Mouse (Mus musculus) E14TG2a.4 (cell line): ENCODE measurements around the gene Ndufa13.
A peak's percentile ranks its signal among the peaks of the same experiment; 100 is the strongest.

Experiments
- H3K27me3 ChIP-seq: 2 replicates; pipeline ENCODE4 v1.6.1; 2014; ENCODE audit warnings: low read length, control low read depth; ENCODE audit not compliant: insufficient read depth
- H3K36me3 ChIP-seq: 2 replicates; pipeline ENCODE4 v1.6.1; 2014; ENCODE audit warnings: low read length, control low read depth; ENCODE audit not compliant: insufficient read depth
- H3K4me1 ChIP-seq: replicated peaks from 2 replicates; pipeline ENCODE4 v1.6.1; 2014; ENCODE audit warnings: low read depth, low read length, control low read depth
- H3K4me3 ChIP-seq: replicated peaks from 2 replicates; pipeline ENCODE4 v1.5.1; 2014; ENCODE audit warnings: mild to moderate bottlenecking, low read length
- H3K9me3 ChIP-seq: 2 replicates; pipeline ENCODE4 v1.6.1; 2014; ENCODE audit warnings: low read length, control low read depth
- CTCF ChIP-seq: conservative IDR thresholded peaks from 2 replicates; pipeline ENCODE4 v1.5.1; 2014; ENCODE audit warnings: low read length
- NANOG ChIP-seq: IDR thresholded peaks from 2 replicates; pipeline ENCODE4 v1.6.1; 2014; ENCODE audit warnings: borderline replicate concordance, low read length, mixed read lengths
- POU5F1 ChIP-seq: IDR thresholded peaks from 2 replicates; pipeline ENCODE4 v1.6.1; 2014; ENCODE audit warnings: low read length, borderline replicate concordance

Gene Ndufa13

GRCm38 (mm10) chr8:69888902-69889301 is 13.5 kb downstream of the Ndufa13 start:
- H3K27me3 ChIP-seq = peaks cover 64% of the 10 kb centered on the region
- H3K4me1 ChIP-seq = peaks cover 92% of the 10 kb centered on the region
- no peaks in the 10 kb centered on the region for H3K9me3 ChIP-seq
- TF ChIP-seq POU5F1 (no peak), NANOG (no peak), CTCF (no peak)
- peak overlapping the region; percentile 71 for H3K4me3 ChIP-seq
- H3K36me3 ChIP-seq = peaks cover 21% of the 10 kb centered on the region

DNA sequence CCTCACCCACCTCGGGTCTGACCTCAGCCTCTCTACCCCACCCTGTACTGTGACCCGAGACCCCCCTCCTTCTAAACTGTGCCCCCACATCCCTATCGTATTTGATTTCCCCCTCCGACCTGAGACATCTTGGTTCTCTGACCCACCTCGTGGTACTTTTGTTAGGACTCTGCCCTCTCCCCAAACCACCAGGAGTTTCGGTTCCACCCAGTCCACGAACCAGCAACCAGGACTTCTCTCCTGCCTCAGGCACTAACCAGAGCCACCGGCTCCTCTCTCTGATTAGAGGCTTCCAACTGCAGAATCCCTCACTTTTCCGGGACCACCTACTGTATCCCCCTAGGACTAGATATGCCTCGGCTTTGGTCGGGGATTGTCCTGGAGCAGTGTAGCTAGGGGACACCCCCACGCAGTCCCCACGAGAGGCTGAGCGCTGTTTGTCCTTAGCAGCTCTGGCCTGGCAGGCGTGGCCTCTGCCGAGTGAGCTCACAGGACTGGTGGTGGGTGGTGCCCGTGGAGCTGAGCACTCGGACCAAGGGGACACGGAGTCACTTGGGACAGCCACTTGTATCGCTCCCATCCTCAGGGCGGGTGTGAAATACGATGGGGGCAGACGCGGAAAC is 14.0 kb downstream of the Ndufa13 start:
- no peak for TF ChIP-seq POU5F1
- no peak for TF ChIP-seq CTCF
- no peak for TF ChIP-seq NANOG
- H3K4me3 ChIP-seq = peak overlapping the region; percentile 71
- peaks cover 70% of the 10 kb centered on the region for H3K27me3 ChIP-seq
- peaks cover 88% of the 10 kb centered on the region for H3K4me1 ChIP-seq
- no peaks in the 10 kb centered on the region for H3K9me3 ChIP-seq
- H3K36me3 ChIP-seq = peaks cover 15% of the 10 kb centered on the region

- no peak for TF ChIP-seq NANOG
- TF ChIP-seq POU5F1 = no peak
- no peak for TF ChIP-seq CTCF
- H3K4me1 ChIP-seq = peaks cover 87% of the 10 kb centered on the region
Measured at GRCm38 (mm10) chr8:69887289-69888243, 14.8 kb downstream of the Ndufa13 start, which contains the start of gene Cilp2. TSS of gene Cilp2 (minus strand) at chr8:69887687.

GRCm38 (mm10) chr8:69884141-69884540 is 18.2 kb downstream of the Ndufa13 start:
- H3K36me3 ChIP-seq = no peaks in the 10 kb centered on the region
- H3K4me1 ChIP-seq = peaks cover 68% of the 10 kb centered on the region
- H3K9me3 ChIP-seq = no peaks in the 10 kb centered on the region
- H3K4me3 ChIP-seq = no peak overlapping the region
- peaks cover 100% of the 10 kb centered on the region for H3K27me3 ChIP-seq
- TF ChIP-seq NANOG (no peak), POU5F1 (no peak), CTCF (no peak)

More at GRCm38 (mm10) chr8:69887289-69888243, 14.8 kb downstream of the Ndufa13 start, which contains the start of gene Cilp2:
- Histone ChIP-seq H3K36me3 (peaks cover 7% of the 10 kb centered on the region), H3K9me3 (no peaks in the 10 kb centered on the region), H3K27me3 (peaks cover 77% of the 10 kb centered on the region), H3K4me3 (peak within 1 kb of the TSS; percentile 71)

GRCm38 (mm10) chr8:69882833-69883600 is 19.3 kb downstream of the Ndufa13 start:
- H3K4me3 ChIP-seq = peak overlapping the region; percentile 75
- H3K27me3 ChIP-seq = peaks cover 96% of the 10 kb centered on the region
- peaks cover 58% of the 10 kb centered on the region for H3K4me1 ChIP-seq
- TF ChIP-seq CTCF = no peak
- TF ChIP-seq NANOG = no peak
- TF ChIP-seq POU5F1 = no peak
- no peaks in the 10 kb centered on the region for H3K36me3 ChIP-seq
- H3K9me3 ChIP-seq = no peaks in the 10 kb centered on the region

DNA sequence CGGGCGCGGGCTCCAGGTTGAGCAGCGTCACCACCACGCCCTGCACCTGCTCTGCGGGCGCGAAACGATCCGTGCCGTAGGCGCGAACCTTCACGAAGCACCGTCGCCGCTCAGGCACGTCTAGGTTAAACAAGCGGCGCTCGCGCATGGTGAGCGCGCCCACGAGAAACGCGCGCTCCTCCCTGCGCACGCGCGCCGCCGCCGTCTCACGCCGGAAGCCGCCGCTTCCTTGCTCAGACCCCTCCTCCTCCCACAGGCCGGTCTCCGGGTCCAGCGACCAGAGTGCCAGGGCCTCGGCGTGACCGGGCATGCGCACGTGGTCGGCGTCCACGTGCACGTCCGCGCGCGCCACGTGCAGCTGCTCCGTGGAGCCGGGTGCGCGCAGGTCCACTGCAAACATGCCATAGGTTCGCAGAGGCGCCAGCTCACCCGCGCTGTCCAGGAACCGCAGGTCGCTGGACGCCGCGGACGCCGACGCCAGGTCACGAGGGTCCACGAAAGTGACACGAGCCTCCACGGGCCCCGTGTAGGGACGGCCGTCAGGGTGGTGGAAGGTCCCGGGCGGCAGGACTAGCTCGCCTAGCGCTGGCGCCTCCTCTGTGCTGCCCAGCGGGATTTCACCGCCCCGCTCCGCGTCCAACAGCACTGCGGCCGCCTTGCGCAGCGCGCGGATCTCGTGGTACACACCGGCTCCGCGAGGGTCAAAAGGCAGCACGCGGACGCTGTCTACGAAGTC is 20.2 kb downstream of the Ndufa13 start:
- Histone ChIP-seq H3K4me3 (peak overlapping the region; percentile 75), H3K4me1 (peaks cover 50% of the 10 kb centered on the region), H3K27me3 (peaks cover 94% of the 10 kb centered on the region), H3K9me3 (no peaks in the 10 kb centered on the region), H3K36me3 (no peaks in the 10 kb centered on the region)
- TF ChIP-seq CTCF = no peak
- TF ChIP-seq NANOG = no peak
- TF ChIP-seq POU5F1 = no peak

- Histone ChIP-seq H3K4me3 (peak overlapping the region; percentile 75), H3K27me3 (peaks cover 86% of the 10 kb centered on the region), H3K4me1 (peaks cover 47% of the 10 kb centered on the region), H3K36me3 (no peaks in the 10 kb centered on the region), H3K9me3 (no peaks in the 10 kb centered on the region)
- TF ChIP-seq NANOG (no peak), CTCF (no peak), POU5F1 (no peak)
Measured at GRCm38 (mm10) chr8:69881261-69881865, 21.0 kb downstream of the Ndufa13 start.
